Mouse (Mus musculus): Measurements from ENCODE around the gene Gm10436.
A peak's percentile ranks its signal among the peaks of the same experiment; 100 is the strongest.
"Not testable (repeated sequence)": the region's sequence is repeated elsewhere in the genome, so short reads cannot be mapped to it uniquely, and the experiment has no call there.

Gm10436 gene

GRCm38 (mm10) chr12:88182008-88182407, at the start of gene Gm10436:
Gene Gm10436, minus strand, starts transcription at chr12:88182108.
- peak; percentile 44 for DNase-seq

GRCm38 (mm10) chr12:88219445-88219844, 37.5 kb upstream of the Gm10436 start:
- no peak for DNase-seq

GRCm38 (mm10) chr12:88218059-88218458, 36.2 kb upstream of the Gm10436 start:
- not testable (repeated sequence) for DNase-seq

GRCm38 (mm10) chr12:88214641-88215040, 32.7 kb upstream of the Gm10436 start:
- peak; percentile 85 for DNase-seq

- DNase-seq: peak; percentile 70
Observed at GRCm38 (mm10) chr12:88211458-88211857, 29.6 kb upstream of the Gm10436 start.

- peak; percentile 66 for DNase-seq
Observed at GRCm38 (mm10) chr12:88202856-88203255, 20.9 kb upstream of the Gm10436 start.
